Mouse (Mus musculus): ENCODE results near the gene Nkain2. TPM values are rescaled to one million over a fixed set of nuclear protein-coding genes. Genes with fewer than 3 reads are reported as not detected.

Nkain2 gene
- polyA plus RNA-seq (2014; fragmentation: Nextera tagmentation; extraction: Ambion mirVana) = 0.59 and 0.79 TPM in 2 replicates

GRCm38 (mm10) chr10:32889652-32890506 is at the start of gene Nkain2:
Gene Nkain2 (minus strand): TSS chr10:32890462.
- Histone ChIP-seq H3K9ac (ENCODE audit: low read depth, low read length) (peak within 1 kb of the TSS; percentile 69), H3K36me3 (ENCODE audit: control insufficient read depth, insufficient read depth, low read length) (no peaks in the 10 kb centered on the region), H3K4me1 (ENCODE audit: control insufficient read depth, insufficient read depth, low read length) (no peaks in the 10 kb centered on the region), H3K4me3 (ENCODE audit: low read length) (peak within 1 kb of the TSS; percentile 71), H3K27ac (ENCODE audit: low read depth, low read length) (no peak within 1 kb of the TSS), H3K4me2 (replicated peaks; ENCODE audit: low read depth, low read length) (peak within 1 kb of the TSS; percentile 96), H3K27me3 (ENCODE audit: control insufficient read depth, insufficient read depth, low read length) (peaks cover 3% of the 10 kb centered on the region; the same call in 1 of the 2 replicates), H3K9me3 (ENCODE audit: control insufficient read depth, low read length) (no peaks in the 10 kb centered on the region)
- WGBS = 0% methylated on average over 45 of the region's 81 CpGs
- ATAC-seq (ENCODE audit: low FRiP score, low TSS enrichment) = peak; percentile 79

GRCm38 (mm10) chr10:32939853-32940252 is 49.6 kb upstream of the Nkain2 start:
- no peak overlapping the region for H3K27ac ChIP-seq (ENCODE audit: low read depth, low read length)
- H3K4me2 ChIP-seq (replicated peaks; ENCODE audit: low read depth, low read length) = no peak overlapping the region
- no peaks in the 10 kb centered on the region for H3K27me3 ChIP-seq (ENCODE audit: control insufficient read depth, insufficient read depth, low read length)
- H3K4me1 ChIP-seq (ENCODE audit: control insufficient read depth, insufficient read depth, low read length) = no peaks in the 10 kb centered on the region
- no peak for ATAC-seq (ENCODE audit: low FRiP score, low TSS enrichment)
- no peaks in the 10 kb centered on the region for H3K36me3 ChIP-seq (ENCODE audit: control insufficient read depth, insufficient read depth, low read length)
- WGBS = 99% methylated on average over 3 of the region's 3 CpGs
- H3K9me3 ChIP-seq (ENCODE audit: control insufficient read depth, low read length) = no peaks in the 10 kb centered on the region
- H3K4me3 ChIP-seq (ENCODE audit: low read length) = no peak overlapping the region
- H3K9ac ChIP-seq (ENCODE audit: low read depth, low read length) = no peak overlapping the region

GRCm38 (mm10) chr10:32895093-32895492 is 4.8 kb upstream of the Nkain2 start:
- Histone ChIP-seq H3K36me3 (ENCODE audit: control insufficient read depth, insufficient read depth, low read length) (no peaks in the 10 kb centered on the region), H3K4me1 (ENCODE audit: control insufficient read depth, insufficient read depth, low read length) (no peaks in the 10 kb centered on the region), H3K4me2 (replicated peaks; ENCODE audit: low read depth, low read length) (no peak overlapping the region), H3K9ac (ENCODE audit: low read depth, low read length) (no peak overlapping the region), H3K27ac (ENCODE audit: low read depth, low read length) (no peak overlapping the region), H3K27me3 (ENCODE audit: control insufficient read depth, insufficient read depth, low read length) (no peaks in the 10 kb centered on the region), H3K9me3 (ENCODE audit: control insufficient read depth, low read length) (no peaks in the 10 kb centered on the region), H3K4me3 (ENCODE audit: low read length) (no peak overlapping the region)
- no peak for ATAC-seq (ENCODE audit: low FRiP score, low TSS enrichment)

GRCm38 (mm10) chr10:32890507-32891131 is 357 bp upstream of the Nkain2 start:
- peak; percentile 81 for ATAC-seq (ENCODE audit: low FRiP score, low TSS enrichment)
- Histone ChIP-seq H3K4me2 (replicated peaks; ENCODE audit: low read depth, low read length) (peak overlapping the region; percentile 96), H3K9ac (ENCODE audit: low read depth, low read length) (0 out of 2 replicates have a peak overlapping the region, but pooled peaks have one; percentile 69), H3K4me1 (ENCODE audit: control insufficient read depth, insufficient read depth, low read length) (no peaks in the 10 kb centered on the region), H3K27me3 (ENCODE audit: control insufficient read depth, insufficient read depth, low read length) (peaks cover 3% of the 10 kb centered on the region; the same call in 1 of the 2 replicates), H3K27ac (ENCODE audit: low read depth, low read length) (no peak overlapping the region), H3K9me3 (ENCODE audit: control insufficient read depth, low read length) (no peaks in the 10 kb centered on the region), H3K4me3 (ENCODE audit: low read length) (peak overlapping the region; percentile 71), H3K36me3 (ENCODE audit: control insufficient read depth, insufficient read depth, low read length) (no peaks in the 10 kb centered on the region)
- WGBS = 5% methylated on average over 12 of the region's 13 CpGs

- WGBS = 83% methylated on average over 6 of the region's 6 CpGs
- H3K27me3 ChIP-seq (ENCODE audit: control insufficient read depth, insufficient read depth, low read length) = no peaks in the 10 kb centered on the region
- H3K36me3 ChIP-seq (ENCODE audit: control insufficient read depth, insufficient read depth, low read length) = no peaks in the 10 kb centered on the region
- no peaks in the 10 kb centered on the region for H3K9me3 ChIP-seq (ENCODE audit: control insufficient read depth, low read length)
- H3K27ac ChIP-seq (ENCODE audit: low read depth, low read length) = no peak overlapping the region
- no peak overlapping the region for H3K4me3 ChIP-seq (ENCODE audit: low read length)
- no peaks in the 10 kb centered on the region for H3K4me1 ChIP-seq (ENCODE audit: control insufficient read depth, insufficient read depth, low read length)
- no peak overlapping the region for H3K4me2 ChIP-seq (replicated peaks; ENCODE audit: low read depth, low read length)
- no peak overlapping the region for H3K9ac ChIP-seq (ENCODE audit: low read depth, low read length)
- ATAC-seq (ENCODE audit: low FRiP score, low TSS enrichment) = no peak
Observed at GRCm38 (mm10) chr10:32881977-32882376, 8.3 kb downstream of the Nkain2 start.

- Histone ChIP-seq H3K9me3 (ENCODE audit: control insufficient read depth, low read length) (no peaks in the 10 kb centered on the region), H3K9ac (ENCODE audit: low read depth, low read length) (no peak overlapping the region), H3K27me3 (ENCODE audit: control insufficient read depth, insufficient read depth, low read length) (no peaks in the 10 kb centered on the region), H3K4me3 (ENCODE audit: low read length) (no peak overlapping the region), H3K4me2 (replicated peaks; ENCODE audit: low read depth, low read length) (no peak overlapping the region), H3K36me3 (ENCODE audit: control insufficient read depth, insufficient read depth, low read length) (no peaks in the 10 kb centered on the region), H3K4me1 (ENCODE audit: control insufficient read depth, insufficient read depth, low read length) (no peaks in the 10 kb centered on the region), H3K27ac (ENCODE audit: low read depth, low read length) (no peak overlapping the region)
- no peak for ATAC-seq (ENCODE audit: low FRiP score, low TSS enrichment)
- 76% methylated on average over 1 of the region's 1 CpGs for WGBS
Observed at GRCm38 (mm10) chr10:32870691-32871406, 19.4 kb downstream of the Nkain2 start.

GRCm38 (mm10) chr10:32869541-32869940 is 20.7 kb downstream of the Nkain2 start:
- no peak overlapping the region for H3K4me3 ChIP-seq (ENCODE audit: low read length)
- no peaks in the 10 kb centered on the region for H3K4me1 ChIP-seq (ENCODE audit: control insufficient read depth, insufficient read depth, low read length)

GRCm38 (mm10) chr10:32815210-32815883 is 74.9 kb downstream of the Nkain2 start:
- Histone ChIP-seq H3K27ac (ENCODE audit: low read depth, low read length) (no peak overlapping the region), H3K4me2 (replicated peaks; ENCODE audit: low read depth, low read length) (no peak overlapping the region), H3K4me1 (ENCODE audit: control insufficient read depth, insufficient read depth, low read length) (no peaks in the 10 kb centered on the region), H3K36me3 (ENCODE audit: control insufficient read depth, insufficient read depth, low read length) (no peaks in the 10 kb centered on the region), H3K27me3 (ENCODE audit: control insufficient read depth, insufficient read depth, low read length) (no peaks in the 10 kb centered on the region), H3K4me3 (ENCODE audit: low read length) (no peak overlapping the region), H3K9ac (ENCODE audit: low read depth, low read length) (no peak overlapping the region), H3K9me3 (ENCODE audit: control insufficient read depth, low read length) (no peaks in the 10 kb centered on the region)
- WGBS = 85% methylated on average over 4 of the region's 4 CpGs
- no peak for ATAC-seq (ENCODE audit: low FRiP score, low TSS enrichment)

More at GRCm38 (mm10) chr10:32869541-32869940, 20.7 kb downstream of the Nkain2 start:
- H3K9me3 ChIP-seq (ENCODE audit: control insufficient read depth, low read length) = no peaks in the 10 kb centered on the region
- no peaks in the 10 kb centered on the region for H3K36me3 ChIP-seq (ENCODE audit: control insufficient read depth, insufficient read depth, low read length)
- no peaks in the 10 kb centered on the region for H3K27me3 ChIP-seq (ENCODE audit: control insufficient read depth, insufficient read depth, low read length)
- ATAC-seq (ENCODE audit: low FRiP score, low TSS enrichment) = no peak
- no peak overlapping the region for H3K4me2 ChIP-seq (replicated peaks; ENCODE audit: low read depth, low read length)
- WGBS = 50% methylated on average over 1 of the region's 1 CpGs
- H3K27ac ChIP-seq (ENCODE audit: low read depth, low read length) = no peak overlapping the region
- H3K9ac ChIP-seq (ENCODE audit: low read depth, low read length) = no peak overlapping the region

Measured in kidney, embryonic 14.5 days (tissue).